Mouse (Mus musculus) CD4-positive, CD25-positive, alpha-beta regulatory T cell, adult 2 months (primary cell): ENCODE data around the gene Sox5.

ENCODE experiments used
- DNase-seq: peaks from one replicate; pipeline ENCODE4 v3.0.0-alpha.2; 2012; ENCODE audit warnings: low read depth, low spot score

The Sox5 gene

GRCm38 (mm10) chr6:144584074-144584840 lies 197.5 kb downstream of the Sox5 start:
- DNase-seq: no peak

GRCm38 (mm10) chr6:144579301-144579700 lies 202.5 kb downstream of the Sox5 start:
- no peak for DNase-seq

GRCm38 (mm10) chr6:144570850-144571249 lies 210.9 kb downstream of the Sox5 start:
- peak; percentile 26 for DNase-seq

- DNase-seq: no peak
Measured at GRCm38 (mm10) chr6:144565827-144566226, 215.9 kb downstream of the Sox5 start.

GRCm38 (mm10) chr6:144561718-144562117 lies 220.1 kb downstream of the Sox5 start:
- DNase-seq: no peak

- DNase-seq: no peak
Measured at GRCm38 (mm10) chr6:144560211-144560610, 221.6 kb downstream of the Sox5 start.

GRCm38 (mm10) chr6:144553476-144553875 lies 228.3 kb downstream of the Sox5 start:
- no peak for DNase-seq

GRCm38 (mm10) chr6:144548991-144549390 lies 232.8 kb downstream of the Sox5 start:
- DNase-seq: no peak

GRCm38 (mm10) chr6:144547141-144547540 lies 234.6 kb downstream of the Sox5 start:
- DNase-seq: peak; percentile 11

GRCm38 (mm10) chr6:144545549-144545948 lies 236.2 kb downstream of the Sox5 start:
- DNase-seq: no peak

GRCm38 (mm10) chr6:144541316-144541715 lies 240.5 kb downstream of the Sox5 start:
- peak; percentile 45 for DNase-seq

GRCm38 (mm10) chr6:144539439-144540192 lies 242.2 kb downstream of the Sox5 start:
- DNase-seq: no peak

- DNase-seq: no peak
Measured at GRCm38 (mm10) chr6:144523479-144523878, 258.3 kb downstream of the Sox5 start.

- no peak for DNase-seq
Measured at GRCm38 (mm10) chr6:144518811-144519210, 263.0 kb downstream of the Sox5 start.

GRCm38 (mm10) chr6:144515905-144516304 lies 265.9 kb downstream of the Sox5 start:
- DNase-seq: no peak

GRCm38 (mm10) chr6:144513761-144514160 lies 268.0 kb downstream of the Sox5 start:
- no peak for DNase-seq

GRCm38 (mm10) chr6:144511925-144512324 lies 269.9 kb downstream of the Sox5 start:
- DNase-seq: no peak

GRCm38 (mm10) chr6:144510147-144510546 lies 271.6 kb downstream of the Sox5 start:
- no peak for DNase-seq

GRCm38 (mm10) chr6:144504197-144504551 lies 277.6 kb downstream of the Sox5 start:
- DNase-seq: no peak

- no peak for DNase-seq
Measured at GRCm38 (mm10) chr6:144503399-144504196, 278.2 kb downstream of the Sox5 start.

GRCm38 (mm10) chr6:144501439-144501838 lies 280.3 kb downstream of the Sox5 start:
- DNase-seq: no peak

GRCm38 (mm10) chr6:144498177-144498576 lies 283.6 kb downstream of the Sox5 start:
- DNase-seq: peak; percentile 29
